Mouse (Mus musculus) stomach, embryonic 16.5 days (tissue): ENCODE measurements around the gene Plcb1. TPM values are rescaled to one million over a fixed set of nuclear protein-coding genes. Genes with fewer than 3 reads are reported as not detected.
"Not testable (repeated sequence)": the region's sequence is repeated elsewhere in the genome, so short reads cannot be mapped to it uniquely, and the experiment has no call there.

Source experiments
- ATAC-seq: fragments of 200-750 bp; cut with Nextera tagmentation; 2 replicates; pipeline ENCODE4 v1.8.0; 2017; ENCODE audit warnings: moderate number of reproducible peaks, moderate TSS enrichment; ENCODE audit not compliant: insufficient read depth, low FRiP score
- H3K27ac ChIP-seq: fragments of 300-500 bp; sonication (generic); 2 replicates; pipeline ENCODE4 v1.5.1; 2014; ENCODE audit warnings: low read length
- H3K27me3 ChIP-seq: fragments of 300-500 bp; sonication (generic); 2 replicates; pipeline ENCODE4 v1.6.1; 2014; ENCODE audit warnings: low read length, control low read depth, mixed read lengths; ENCODE audit not compliant: control insufficient read depth, insufficient read depth
- H3K36me3 ChIP-seq: fragments of 300-500 bp; sonication (generic); 2 replicates; pipeline ENCODE4 v1.6.1; 2014; ENCODE audit warnings: low read length; ENCODE audit not compliant: control insufficient read depth, insufficient read depth
- H3K4me1 ChIP-seq: fragments of 300-500 bp; sonication (generic); 2 replicates; pipeline ENCODE4 v1.6.1; 2014; ENCODE audit warnings: low read length, control low read depth, mixed read lengths; ENCODE audit not compliant: control insufficient read depth, insufficient read depth
- H3K4me2 ChIP-seq: fragments of 300-500 bp; sonication (generic); 2 replicates; pipeline ENCODE4 v1.6.1; 2014; ENCODE audit warnings: low read depth, low read length, mixed read lengths
- H3K4me3 ChIP-seq: fragments of 300-500 bp; sonication (generic); replicated peaks from 2 replicates; pipeline ENCODE4 v1.5.1; 2014; ENCODE audit warnings: mild to moderate bottlenecking, low read length
- H3K9ac ChIP-seq: fragments of 300-500 bp; sonication (generic); 2 replicates; pipeline ENCODE4 v1.6.1; 2014; ENCODE audit warnings: low read length
- H3K9me3 ChIP-seq: fragments of 300-500 bp; sonication (generic); replicated peaks from 2 replicates; pipeline ENCODE4 v1.6.1; 2016; ENCODE audit warnings: low read length, control low read depth; ENCODE audit not compliant: control insufficient read depth
- WGBS: fragments of 180-500 bp; shearing (Covaris S2); extraction: QIAGEN DNeasy Blood & Tissue Kit; methylation state at CpG from one replicate; pipeline ENCODE4 v1.1.7; 2014; 5-methylcytosine and 5-hydroxymethylcytosine counted together
- polyA plus RNA-seq: library from polyadenylated mRNA; unstranded; fragments of >200 nt; fragmentation: Nextera tagmentation; extraction: Ambion mirVana; gene quantifications from 2 replicates; pipeline ENCODE4 v1.2.1, GENCODE M21; 2015

Gene Plcb1
- polyA plus RNA-seq, 1 experiment from 2014 or later = 11.9 TPM

DNA sequence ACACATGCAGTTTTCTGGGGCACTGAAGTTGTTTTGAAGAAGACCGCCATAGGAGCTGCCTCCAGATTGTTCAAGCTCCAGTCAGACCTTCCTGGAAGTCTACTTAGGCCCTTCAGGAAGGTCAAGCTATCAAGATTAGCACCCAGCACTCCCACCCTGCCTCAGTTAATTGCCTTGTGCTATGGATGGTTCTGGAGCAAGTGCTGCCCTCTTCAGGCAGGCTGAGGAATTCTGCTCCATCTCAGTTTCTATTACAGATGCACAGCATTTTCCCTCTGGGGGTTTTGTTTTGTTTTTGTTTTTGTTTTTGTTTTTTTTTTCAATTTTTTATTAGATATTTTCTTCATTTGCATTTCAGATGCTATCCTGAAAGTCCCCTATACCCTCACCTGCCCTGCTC, 221.3 kb downstream of the Plcb1 start:
- Histone ChIP-seq H3K27ac (no peak overlapping the region), H3K9me3 (no peaks in the 10 kb centered on the region), H3K4me1 (no peaks in the 10 kb centered on the region), H3K36me3 (no peaks in the 10 kb centered on the region), H3K27me3 (no peaks in the 10 kb centered on the region), H3K4me2 (no peak overlapping the region), H3K4me3 (no peak overlapping the region), H3K9ac (no peak overlapping the region)
- ATAC-seq = no peak
- WGBS = 88% methylated on average over 1 of the region's 1 CpGs

DNA sequence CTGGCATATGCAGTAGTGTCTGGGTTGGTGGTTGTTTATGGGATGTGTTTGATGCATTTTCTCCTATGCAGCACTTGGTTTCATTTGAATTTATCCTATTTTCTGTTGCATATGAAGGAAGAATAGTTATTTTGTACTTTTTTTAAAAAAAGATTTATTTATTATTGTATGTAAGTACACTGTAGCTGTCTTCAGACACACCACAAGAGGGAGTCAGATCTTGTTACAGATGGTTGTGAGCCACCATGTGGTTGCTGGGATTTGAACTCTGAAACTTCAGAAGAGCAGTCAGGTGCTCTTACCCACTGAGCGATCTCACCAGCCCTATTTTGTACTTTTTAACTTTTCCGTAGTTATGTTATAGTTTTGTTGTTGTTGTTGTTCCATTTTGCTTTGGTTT, 222.0 kb downstream of the Plcb1 start:
- not testable (repeated sequence) for ATAC-seq, H3K4me2 ChIP-seq, H3K4me3 ChIP-seq, H3K4me1 ChIP-seq, H3K27me3 ChIP-seq, H3K9me3 ChIP-seq, H3K9ac ChIP-seq, H3K36me3 ChIP-seq, H3K27ac ChIP-seq
- WGBS = 93% methylated on average over 2 of the region's 2 CpGs

DNA sequence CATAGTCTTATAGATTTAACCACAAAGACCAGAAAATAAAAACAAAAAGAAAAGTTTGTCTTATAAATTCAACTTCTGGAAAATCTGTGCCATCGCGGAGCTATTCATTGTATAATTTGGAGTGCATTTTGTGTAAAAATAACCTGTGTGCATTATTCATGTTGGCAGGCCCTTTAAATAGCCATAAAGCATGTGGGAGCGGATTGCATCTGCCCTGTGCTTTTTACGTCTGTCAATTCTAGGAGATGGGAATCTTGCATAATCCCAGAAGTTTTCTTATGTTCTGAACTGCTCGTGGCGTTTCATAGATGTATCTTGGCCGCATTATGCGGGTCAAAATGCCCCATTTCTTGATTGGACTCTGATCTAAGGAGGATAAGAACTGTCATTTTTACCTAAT, 224.5 kb downstream of the Plcb1 start:
- Histone ChIP-seq H3K27me3 (no peaks in the 10 kb centered on the region), H3K9ac (no peak overlapping the region), H3K9me3 (no peaks in the 10 kb centered on the region), H3K27ac (no peak overlapping the region), H3K4me1 (no peaks in the 10 kb centered on the region), H3K36me3 (no peaks in the 10 kb centered on the region), H3K4me3 (no peak overlapping the region), H3K4me2 (no peak overlapping the region)
- no peak for ATAC-seq
- WGBS = 80% methylated on average over 8 of the region's 8 CpGs

DNA sequence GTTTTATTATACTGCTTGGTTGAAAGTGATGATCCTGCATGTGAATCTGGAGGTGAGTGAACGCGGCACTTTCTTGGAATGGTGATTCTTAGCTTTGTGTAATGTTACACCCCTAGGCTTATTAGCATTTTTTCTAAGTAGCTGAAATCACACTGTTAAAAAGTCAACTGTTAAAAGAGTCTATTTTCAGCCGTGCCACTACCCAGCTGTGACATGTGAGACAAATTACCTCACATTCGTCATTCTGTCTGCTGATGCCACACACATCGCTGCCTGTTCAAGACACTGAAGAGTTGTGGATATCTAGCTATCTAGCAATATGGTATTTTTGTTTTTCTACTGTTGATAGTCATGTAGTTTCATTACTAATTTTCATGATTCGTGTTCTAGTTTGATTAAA, 229.6 kb downstream of the Plcb1 start:
- WGBS = 53% methylated on average over 6 of the region's 6 CpGs

DNA sequence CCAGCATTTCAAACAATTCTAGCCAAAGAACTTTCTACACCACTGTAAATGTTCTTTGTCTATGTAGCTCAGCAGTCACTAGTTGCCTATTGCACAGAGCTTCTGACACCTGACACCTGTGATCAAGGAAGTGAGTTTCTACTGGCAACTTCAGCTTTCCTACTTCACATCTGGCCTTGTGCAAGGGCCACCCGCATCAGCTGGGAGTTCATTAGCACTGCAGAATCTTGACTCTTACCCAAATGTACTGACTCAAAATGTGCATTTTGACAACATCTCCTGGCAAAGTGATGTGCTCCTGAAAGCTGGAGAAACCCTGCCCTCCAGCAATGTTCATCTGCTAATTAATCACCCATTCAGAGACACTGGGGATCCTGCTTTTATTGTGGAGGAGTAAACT, 232.4 kb downstream of the Plcb1 start:
- no peak overlapping the region for H3K4me3 ChIP-seq
- no peaks in the 10 kb centered on the region for H3K27me3 ChIP-seq
- H3K9me3 ChIP-seq = no peaks in the 10 kb centered on the region
- ATAC-seq = no peak
- no peak overlapping the region for H3K27ac ChIP-seq
- H3K4me2 ChIP-seq = no peak overlapping the region
- no peak overlapping the region for H3K9ac ChIP-seq
- no peaks in the 10 kb centered on the region for H3K36me3 ChIP-seq
- peaks cover 6% of the 10 kb centered on the region; the same call in 1 of the 2 replicates for H3K4me1 ChIP-seq
- 60% methylated on average over 1 of the region's 1 CpGs for WGBS

More for the DNA sequence above, 229.6 kb downstream of the Plcb1 start:
- Histone ChIP-seq H3K9ac (no peak overlapping the region), H3K9me3 (no peaks in the 10 kb centered on the region), H3K4me1 (peaks cover 6% of the 10 kb centered on the region; the same call in 1 of the 2 replicates), H3K27me3 (no peaks in the 10 kb centered on the region), H3K4me3 (no peak overlapping the region), H3K4me2 (no peak overlapping the region), H3K36me3 (no peaks in the 10 kb centered on the region), H3K27ac (no peak overlapping the region)
- ATAC-seq = no peak

DNA sequence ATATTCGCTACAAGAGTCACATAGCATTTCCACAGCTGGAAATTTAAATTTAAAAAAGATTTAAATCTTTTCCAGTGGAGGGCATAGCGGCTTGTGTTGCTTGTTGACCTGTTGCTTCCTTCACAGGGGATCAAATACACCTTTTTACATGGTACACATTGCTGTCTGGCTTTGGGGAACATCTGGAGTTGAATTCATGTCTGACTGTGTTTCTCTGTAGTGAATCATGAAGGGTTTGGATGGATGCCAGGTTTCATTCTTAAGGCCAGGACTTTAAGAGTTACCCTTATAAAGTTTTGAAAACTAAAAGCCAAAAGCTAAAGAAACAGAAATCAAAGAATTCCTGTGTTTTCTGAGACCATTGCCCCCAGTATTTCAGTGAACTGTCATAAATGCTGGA, 232.8 kb downstream of the Plcb1 start:
- 78% methylated on average over 2 of the region's 2 CpGs for WGBS
- ATAC-seq = no peak
- H3K4me3 ChIP-seq = no peak overlapping the region

DNA sequence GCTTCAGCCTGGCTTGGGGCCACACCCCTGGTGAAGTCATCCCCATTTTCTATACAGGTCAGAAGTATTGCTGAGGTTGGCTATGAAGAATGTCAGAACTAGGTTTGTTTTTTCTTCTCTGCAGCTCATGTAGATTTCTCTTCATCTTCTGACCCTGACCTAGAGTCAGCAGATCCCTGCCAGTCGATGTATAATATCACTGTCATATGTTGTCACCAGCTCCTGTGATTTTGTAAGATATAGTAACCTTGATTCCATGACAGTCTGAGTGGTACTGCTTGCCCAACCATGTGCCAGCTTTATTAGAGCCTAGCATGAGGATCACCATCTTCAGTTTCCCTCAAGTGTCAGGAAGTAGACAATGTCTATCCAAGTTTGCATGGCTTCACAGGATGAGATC, 233.7 kb downstream of the Plcb1 start:
- Histone ChIP-seq H3K27ac (no peak overlapping the region), H3K36me3 (no peaks in the 10 kb centered on the region), H3K9ac (no peak overlapping the region), H3K27me3 (no peaks in the 10 kb centered on the region), H3K4me2 (no peak overlapping the region), H3K4me1 (peaks cover 6% of the 10 kb centered on the region; the same call in 1 of the 2 replicates), H3K4me3 (no peak overlapping the region), H3K9me3 (no peaks in the 10 kb centered on the region)
- ATAC-seq = no peak
- 92% methylated on average over 1 of the region's 1 CpGs for WGBS

More for the DNA sequence above, 232.8 kb downstream of the Plcb1 start:
- Histone ChIP-seq H3K27me3 (no peaks in the 10 kb centered on the region), H3K27ac (no peak overlapping the region), H3K9me3 (no peaks in the 10 kb centered on the region), H3K4me1 (peaks cover 6% of the 10 kb centered on the region; the same call in 1 of the 2 replicates), H3K9ac (no peak overlapping the region), H3K4me2 (no peak overlapping the region), H3K36me3 (no peaks in the 10 kb centered on the region)

DNA sequence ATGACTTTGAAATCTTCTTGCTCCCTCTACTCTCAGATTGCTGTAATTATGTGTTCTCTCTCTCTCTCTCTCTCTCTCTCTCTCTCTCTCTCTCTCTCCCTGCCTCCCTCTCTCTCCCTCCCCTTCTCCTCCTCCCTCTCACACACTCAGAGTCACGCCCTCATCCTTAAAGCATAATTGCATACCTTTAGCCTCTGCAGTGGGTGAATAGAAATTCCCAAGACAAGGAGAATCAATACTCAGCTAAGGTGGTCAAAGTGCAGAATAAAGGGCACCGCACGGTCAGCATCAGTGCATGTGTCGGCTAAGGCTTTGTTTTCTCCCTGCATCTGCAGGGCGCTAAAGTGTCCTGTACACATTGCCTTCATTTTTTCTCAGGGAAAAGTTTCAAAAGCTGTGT, 243.4 kb downstream of the Plcb1 start:
- Histone ChIP-seq H3K4me3 (no peak overlapping the region), H3K9ac (no peak overlapping the region), H3K36me3 (no peaks in the 10 kb centered on the region), H3K4me2 (0 out of 2 replicates have a peak overlapping the region, but pooled peaks have one; percentile 2), H3K27me3 (no peaks in the 10 kb centered on the region), H3K9me3 (no peaks in the 10 kb centered on the region), H3K27ac (no peak overlapping the region), H3K4me1 (no peaks in the 10 kb centered on the region)
- 44% methylated on average over 5 of the region's 5 CpGs for WGBS
- peak; percentile 40; the same call in 1 of the 2 replicates for ATAC-seq

DNA sequence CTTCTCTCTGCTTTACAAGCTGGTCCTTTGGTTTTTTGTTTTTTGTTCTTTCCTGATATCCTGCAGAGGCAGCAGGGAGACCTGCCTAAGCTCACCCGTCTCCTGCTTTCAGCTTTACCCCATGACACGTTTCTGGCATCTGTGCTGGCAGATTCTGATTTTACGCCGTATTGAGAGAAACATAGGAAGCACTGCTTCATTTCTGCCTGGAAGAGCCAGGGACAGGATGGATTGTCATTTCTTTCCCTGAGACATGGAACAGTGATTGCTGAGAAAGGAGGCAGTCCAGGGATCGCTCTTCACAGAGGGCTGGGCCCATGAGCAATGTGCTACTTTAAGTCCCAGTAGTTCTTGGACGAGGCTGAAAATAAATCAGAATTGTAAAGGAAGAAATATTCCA, 243.8 kb downstream of the Plcb1 start:
- Histone ChIP-seq H3K4me3 (no peak overlapping the region), H3K36me3 (no peaks in the 10 kb centered on the region), H3K9me3 (no peaks in the 10 kb centered on the region), H3K4me1 (no peaks in the 10 kb centered on the region), H3K4me2 (no peak overlapping the region), H3K27me3 (no peaks in the 10 kb centered on the region), H3K27ac (no peak overlapping the region), H3K9ac (no peak overlapping the region)
- 31% methylated on average over 6 of the region's 6 CpGs for WGBS
- peak; percentile 64 for ATAC-seq
